Mouse (Mus musculus): Measurements from ENCODE around the gene Pde11a. TPM values are rescaled to one million over a fixed set of nuclear protein-coding genes. Genes with fewer than 3 reads are reported as not detected.

Pde11a gene
- polyA plus RNA-seq, 1 experiment: 0.30 TPM

DNA sequence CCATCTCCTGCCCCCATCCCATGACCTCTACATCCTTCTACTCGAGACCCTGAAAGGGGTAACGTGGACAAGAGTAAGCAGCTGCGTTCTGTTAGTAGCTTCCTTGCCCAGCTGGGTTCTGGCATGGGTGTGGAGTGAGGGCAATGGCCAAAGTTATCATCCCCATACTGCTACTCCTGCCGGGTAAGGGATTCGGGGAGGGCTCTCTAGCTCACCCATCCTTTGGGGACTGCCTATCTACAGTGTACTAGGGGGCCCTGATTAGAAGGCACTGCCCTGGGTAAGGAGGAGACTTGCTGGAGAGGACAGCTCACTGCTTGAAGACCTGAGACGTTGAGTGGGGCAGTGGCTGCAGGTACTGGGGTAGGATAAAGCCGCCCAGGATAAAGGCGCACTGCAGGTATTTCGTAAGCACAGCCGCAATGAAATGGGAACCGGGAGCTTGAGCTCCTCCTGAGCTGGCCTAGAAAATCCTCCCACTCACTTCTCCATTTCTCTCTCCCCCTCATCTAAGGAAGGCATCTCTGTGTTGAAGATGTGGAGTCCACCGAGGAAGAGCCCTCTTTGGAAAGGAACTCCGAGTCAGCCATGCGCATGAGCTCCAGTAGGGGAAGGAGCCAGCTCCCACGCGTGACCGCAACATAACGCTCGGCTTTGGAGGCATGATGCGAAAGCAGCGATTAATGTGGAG lies 15.2 kb downstream of the Pde11a start:
- Histone ChIP-seq H3K27me3 (ENCODE audit: control insufficient read depth, insufficient read depth, low read length) (no peaks in the 10 kb centered on the region), H3K27ac (ENCODE audit: insufficient read depth, low read depth, low read length) (no peak overlapping the region), H3K36me3 (ENCODE audit: control insufficient read depth, insufficient read depth, low read length) (no peaks in the 10 kb centered on the region), H3K4me1 (ENCODE audit: control insufficient read depth, insufficient read depth, insufficient read length, low read length) (no peaks in the 10 kb centered on the region), H3K4me3 (ENCODE audit: low read depth, low read length) (no peak overlapping the region)
- TF ChIP-seq CTCF (IDR thresholded peaks at IDR 0.05; ENCODE audit: extremely low read depth, insufficient read length, insufficient replicate concordance, low read depth, low read length): no peak
- TF ChIP-seq POLR2A (IDR thresholded peaks at IDR 0.05; ENCODE audit: low read depth, low read length): no peak
- 86% methylated on average over 21 of the region's 21 CpGs for WGBS

DNA sequence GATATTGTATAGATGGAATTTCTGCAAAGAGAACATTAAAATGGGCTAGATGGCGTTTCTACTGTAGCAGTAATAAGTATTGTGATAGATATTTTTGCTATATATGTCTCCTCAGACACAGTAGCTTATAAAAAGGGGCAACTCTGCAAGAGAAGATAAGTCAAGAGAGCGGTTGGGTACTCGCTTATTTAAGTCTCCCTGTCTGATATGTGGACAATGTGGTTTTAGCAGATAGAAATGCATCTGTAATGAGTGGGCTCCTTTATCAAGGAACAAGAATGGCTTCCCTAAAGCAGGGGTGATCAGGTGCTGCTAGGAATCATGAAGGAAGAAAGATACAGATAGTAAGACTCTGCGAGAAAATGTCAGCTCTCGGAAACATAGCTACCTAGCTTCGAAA lies 18.2 kb downstream of the Pde11a start:
- no peaks in the 10 kb centered on the region for H3K27me3 ChIP-seq (ENCODE audit: control insufficient read depth, insufficient read depth, low read length)
- no peak overlapping the region for H3K27ac ChIP-seq (ENCODE audit: insufficient read depth, low read depth, low read length)
- H3K36me3 ChIP-seq (ENCODE audit: control insufficient read depth, insufficient read depth, low read length): no peaks in the 10 kb centered on the region
- WGBS: 90% methylated on average over 6 of the region's 6 CpGs
- no peak overlapping the region for H3K4me3 ChIP-seq (ENCODE audit: low read depth, low read length)
- no peaks in the 10 kb centered on the region for H3K4me1 ChIP-seq (ENCODE audit: control insufficient read depth, insufficient read depth, insufficient read length, low read length)
- no peak for TF ChIP-seq CTCF (IDR thresholded peaks at IDR 0.05; ENCODE audit: extremely low read depth, insufficient read length, insufficient replicate concordance, low read depth, low read length)
- no peak for TF ChIP-seq POLR2A (IDR thresholded peaks at IDR 0.05; ENCODE audit: low read depth, low read length)

DNA sequence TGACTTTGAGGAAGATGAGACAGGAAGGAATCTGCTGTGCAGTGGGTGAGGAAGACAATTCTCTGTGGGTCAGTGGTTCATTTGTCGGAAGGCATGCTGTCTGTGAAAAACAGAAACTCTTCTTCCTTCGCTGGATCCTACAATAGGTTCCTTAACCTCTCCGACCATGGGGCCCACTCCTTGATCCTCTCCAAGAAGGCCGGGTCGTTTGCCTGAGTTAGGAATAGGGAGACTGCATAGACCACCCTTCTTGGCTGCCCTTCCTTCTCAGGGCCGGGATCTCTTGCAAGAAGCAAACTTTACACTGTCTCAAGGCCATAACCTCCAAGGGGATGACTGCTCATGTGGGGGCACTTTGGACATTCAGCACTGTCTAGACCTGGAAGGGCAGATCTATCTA lies 19.3 kb downstream of the Pde11a start:
- Histone ChIP-seq H3K4me3 (ENCODE audit: low read depth, low read length) (no peak overlapping the region), H3K27ac (ENCODE audit: insufficient read depth, low read depth, low read length) (no peak overlapping the region), H3K4me1 (ENCODE audit: control insufficient read depth, insufficient read depth, insufficient read length, low read length) (no peaks in the 10 kb centered on the region), H3K36me3 (ENCODE audit: control insufficient read depth, insufficient read depth, low read length) (no peaks in the 10 kb centered on the region), H3K27me3 (ENCODE audit: control insufficient read depth, insufficient read depth, low read length) (no peaks in the 10 kb centered on the region)
- 84% methylated on average over 6 of the region's 6 CpGs for WGBS
- no peak for TF ChIP-seq CTCF (IDR thresholded peaks at IDR 0.05; ENCODE audit: extremely low read depth, insufficient read length, insufficient replicate concordance, low read depth, low read length)
- TF ChIP-seq POLR2A (IDR thresholded peaks at IDR 0.05; ENCODE audit: low read depth, low read length): no peak

DNA sequence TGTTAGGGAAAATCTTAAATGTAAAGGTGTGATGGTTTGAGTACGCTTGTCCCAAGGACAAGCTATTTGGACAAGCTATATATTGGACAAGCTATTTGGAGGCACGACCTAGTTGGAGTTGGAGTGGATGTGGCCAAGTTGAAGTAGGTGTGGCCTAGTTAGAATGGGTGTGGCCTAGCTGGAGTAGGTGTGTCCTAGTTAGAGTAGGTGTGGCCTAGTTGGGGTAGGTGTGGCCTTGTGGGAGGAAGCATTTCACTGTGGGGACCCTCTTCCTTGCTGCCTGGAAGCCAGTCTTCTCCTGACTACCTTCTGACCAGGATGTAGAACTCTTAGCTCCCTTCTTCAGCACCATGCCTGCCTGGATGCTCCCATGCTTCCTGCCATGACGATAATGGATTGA lies 50.9 kb downstream of the Pde11a start:
- Histone ChIP-seq H3K4me3 (ENCODE audit: low read depth, low read length) (no peak overlapping the region), H3K27me3 (ENCODE audit: control insufficient read depth, insufficient read depth, low read length) (no peaks in the 10 kb centered on the region), H3K27ac (ENCODE audit: insufficient read depth, low read depth, low read length) (no peak overlapping the region), H3K4me1 (ENCODE audit: control insufficient read depth, insufficient read depth, insufficient read length, low read length) (no peaks in the 10 kb centered on the region), H3K36me3 (ENCODE audit: control insufficient read depth, insufficient read depth, low read length) (no peaks in the 10 kb centered on the region)
- WGBS: 89% methylated on average over 3 of the region's 3 CpGs
- TF ChIP-seq POLR2A (IDR thresholded peaks at IDR 0.05; ENCODE audit: low read depth, low read length) (no peak), CTCF (IDR thresholded peaks at IDR 0.05; ENCODE audit: extremely low read depth, insufficient read length, insufficient replicate concordance, low read depth, low read length) (no peak)

DNA sequence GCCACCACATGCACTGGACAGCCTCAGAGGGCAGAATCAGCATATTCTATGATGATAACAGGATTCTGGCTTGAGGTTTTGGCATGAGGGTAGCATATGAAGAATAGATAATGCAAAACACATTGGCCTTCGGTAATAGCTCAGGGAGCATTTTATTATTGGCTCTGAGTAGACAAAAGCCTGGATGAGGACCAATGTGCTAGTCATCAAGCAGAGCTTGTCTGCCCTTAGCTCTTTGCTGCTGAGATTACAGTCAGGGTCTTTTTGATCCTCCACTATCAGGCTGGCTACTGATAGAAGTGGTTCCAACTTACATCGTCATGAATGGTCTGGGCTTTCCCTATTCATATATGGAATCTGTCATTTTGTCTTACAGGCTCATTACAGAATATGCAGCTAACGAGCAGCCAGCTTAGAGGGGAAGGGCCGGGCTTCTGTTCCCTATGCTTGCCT lies 52.3 kb downstream of the Pde11a start:
- WGBS: 80% methylated on average over 4 of the region's 4 CpGs
- Histone ChIP-seq H3K4me3 (ENCODE audit: low read depth, low read length) (no peak overlapping the region), H3K27ac (ENCODE audit: insufficient read depth, low read depth, low read length) (no peak overlapping the region), H3K27me3 (ENCODE audit: control insufficient read depth, insufficient read depth, low read length) (no peaks in the 10 kb centered on the region), H3K4me1 (ENCODE audit: control insufficient read depth, insufficient read depth, insufficient read length, low read length) (no peaks in the 10 kb centered on the region), H3K36me3 (ENCODE audit: control insufficient read depth, insufficient read depth, low read length) (no peaks in the 10 kb centered on the region)
- no peak for TF ChIP-seq POLR2A (IDR thresholded peaks at IDR 0.05; ENCODE audit: low read depth, low read length)
- TF ChIP-seq CTCF (IDR thresholded peaks at IDR 0.05; ENCODE audit: extremely low read depth, insufficient read length, insufficient replicate concordance, low read depth, low read length): no peak

DNA sequence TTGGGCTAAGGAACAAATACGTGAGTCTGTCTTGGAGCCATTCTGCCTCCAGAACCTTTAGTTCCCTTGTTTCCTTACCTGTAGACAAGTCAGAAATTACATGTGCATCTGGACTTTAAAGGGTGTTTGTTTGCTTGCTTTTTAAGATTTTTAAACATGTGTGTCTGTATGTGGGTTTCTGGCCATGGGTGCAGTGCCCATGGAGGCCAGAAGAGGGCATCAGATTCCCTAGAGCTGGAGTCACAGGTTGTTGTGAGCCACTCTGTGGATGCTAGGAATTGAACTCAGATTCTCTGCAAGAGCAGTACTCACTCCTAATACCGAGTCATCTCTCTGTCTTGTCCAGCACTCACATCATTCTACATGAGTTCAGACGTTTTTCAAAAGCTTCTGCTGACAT lies 53.4 kb downstream of the Pde11a start:
- 82% methylated on average over 3 of the region's 3 CpGs for WGBS
- no peak for TF ChIP-seq CTCF (IDR thresholded peaks at IDR 0.05; ENCODE audit: extremely low read depth, insufficient read length, insufficient replicate concordance, low read depth, low read length)
- TF ChIP-seq POLR2A (IDR thresholded peaks at IDR 0.05; ENCODE audit: low read depth, low read length): no peak
- no peaks in the 10 kb centered on the region for H3K36me3 ChIP-seq (ENCODE audit: control insufficient read depth, insufficient read depth, low read length)
- H3K27ac ChIP-seq (ENCODE audit: insufficient read depth, low read depth, low read length): no peak overlapping the region
- H3K4me1 ChIP-seq (ENCODE audit: control insufficient read depth, insufficient read depth, insufficient read length, low read length): no peaks in the 10 kb centered on the region
- H3K27me3 ChIP-seq (ENCODE audit: control insufficient read depth, insufficient read depth, low read length): no peaks in the 10 kb centered on the region
- no peak overlapping the region for H3K4me3 ChIP-seq (ENCODE audit: low read depth, low read length)

DNA sequence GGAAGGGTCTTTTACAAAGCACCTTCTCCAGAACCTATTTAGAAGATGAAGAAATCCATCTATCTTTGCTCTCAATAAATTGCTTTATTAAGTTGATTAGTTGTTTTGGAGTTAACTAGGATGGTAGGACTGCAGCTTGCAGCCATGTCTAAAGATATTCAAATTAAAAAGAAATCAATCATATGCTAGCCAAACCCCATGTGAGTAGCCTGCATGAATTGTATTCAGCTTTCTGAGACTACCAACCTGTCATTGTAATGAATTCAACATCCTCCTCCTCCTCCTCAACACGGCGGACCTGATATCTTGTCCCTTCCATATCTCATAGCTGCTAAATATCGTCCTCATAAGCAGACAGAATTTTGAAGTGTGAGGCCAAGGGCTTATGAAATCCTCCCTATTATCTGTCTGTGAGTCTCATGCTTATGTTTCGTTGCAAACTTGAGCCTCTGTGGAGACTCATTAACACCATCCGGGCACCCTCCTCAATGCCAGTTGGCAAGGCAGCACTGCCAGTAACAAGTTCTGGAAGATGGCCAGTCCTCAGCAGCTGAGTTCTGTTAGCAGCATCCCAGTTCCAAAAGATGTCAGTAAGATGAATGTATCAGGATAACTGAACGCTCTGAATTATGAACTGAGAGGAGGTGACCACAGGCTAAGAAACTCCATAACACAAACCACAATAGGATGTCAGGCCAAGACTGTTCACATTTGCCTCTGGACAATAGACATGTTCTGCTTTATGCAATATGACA lies 55.0 kb downstream of the Pde11a start:
- 78% methylated on average over 6 of the region's 6 CpGs for WGBS
- TF ChIP-seq CTCF (IDR thresholded peaks at IDR 0.05; ENCODE audit: extremely low read depth, insufficient read length, insufficient replicate concordance, low read depth, low read length) (no peak), POLR2A (IDR thresholded peaks at IDR 0.05; ENCODE audit: low read depth, low read length) (no peak)
- H3K27ac ChIP-seq (ENCODE audit: insufficient read depth, low read depth, low read length): no peak overlapping the region
- no peaks in the 10 kb centered on the region for H3K4me1 ChIP-seq (ENCODE audit: control insufficient read depth, insufficient read depth, insufficient read length, low read length)
- no peaks in the 10 kb centered on the region for H3K36me3 ChIP-seq (ENCODE audit: control insufficient read depth, insufficient read depth, low read length)
- no peaks in the 10 kb centered on the region for H3K27me3 ChIP-seq (ENCODE audit: control insufficient read depth, insufficient read depth, low read length)
- H3K4me3 ChIP-seq (ENCODE audit: low read depth, low read length): no peak overlapping the region

Data from small intestine, adult 2 months (tissue).